Mouse (Mus musculus) stomach, embryonic 14.5 days (tissue): Measurements from ENCODE around the gene Prm1. TPM values are rescaled to one million over a fixed set of nuclear protein-coding genes. Genes with fewer than 3 reads are reported as not detected.

ENCODE experiments used
- ATAC-seq: fragments of 200-750 bp; cut with Nextera tagmentation; 2 replicates; pipeline ENCODE4 v1.8.0; 2017; ENCODE audit warnings: low read depth, moderate TSS enrichment; ENCODE audit not compliant: insufficient number of reproducible peaks, insufficient read depth, low FRiP score
- H3K27ac ChIP-seq: fragments of 300-500 bp; sonication (generic); 2 replicates; pipeline ENCODE4 v1.5.1; 2014; ENCODE audit warnings: mild to moderate bottlenecking, low read length, moderate library complexity, mixed read lengths
- H3K27me3 ChIP-seq: fragments of 300-500 bp; sonication (generic); 2 replicates; pipeline ENCODE4 v1.6.1; 2014; ENCODE audit warnings: low read length, control low read depth, mixed read lengths; ENCODE audit not compliant: control insufficient read depth, insufficient read depth
- H3K36me3 ChIP-seq: fragments of 300-500 bp; sonication (generic); 2 replicates; pipeline ENCODE4 v1.6.1; 2014; ENCODE audit warnings: mild to moderate bottlenecking, control low read depth, low read length, moderate library complexity, mixed read lengths; ENCODE audit not compliant: control insufficient read depth, insufficient read depth
- H3K4me1 ChIP-seq: fragments of 300-500 bp; sonication (generic); 2 replicates; pipeline ENCODE4 v1.6.1; 2014; ENCODE audit warnings: low read length, control low read depth, mixed read lengths; ENCODE audit not compliant: control insufficient read depth, insufficient read depth
- H3K4me2 ChIP-seq: fragments of 300-500 bp; sonication (generic); replicated peaks from 2 replicates; pipeline ENCODE4 v1.6.1; 2014; ENCODE audit warnings: low read depth, low read length, control low read depth
- H3K4me3 ChIP-seq: fragments of 300-500 bp; sonication (generic); 2 replicates; pipeline ENCODE4 v1.5.1; 2014; ENCODE audit warnings: low read depth, low read length, control low read depth
- H3K9ac ChIP-seq: fragments of 300-500 bp; sonication (generic); replicated peaks from 2 replicates; pipeline ENCODE4 v1.6.1; 2014; ENCODE audit warnings: low read depth, mild to moderate bottlenecking, control low read depth, low read length, moderate library complexity, mixed read lengths
- H3K9me3 ChIP-seq: fragments of 300-500 bp; sonication (generic); 2 replicates; pipeline ENCODE4 v1.6.1; 2016; ENCODE audit warnings: low read depth, low read length, control low read depth; ENCODE audit not compliant: control insufficient read depth
- WGBS: fragments of 180-500 bp; shearing (Covaris S2); extraction: QIAGEN DNeasy Blood & Tissue Kit; methylation state at CpG from one replicate; pipeline ENCODE4 v1.1.7; 2014; 5-methylcytosine and 5-hydroxymethylcytosine counted together
- polyA plus RNA-seq: library from polyadenylated mRNA; unstranded; fragments of >200 nt; fragmentation: Nextera tagmentation; extraction: Ambion mirVana; gene quantifications from 2 replicates; pipeline ENCODE4 v1.2.1, GENCODE M21; 2014

The Prm1 gene
- polyA plus RNA-seq, 1 experiment from 2014 or later = not detected

DNA sequence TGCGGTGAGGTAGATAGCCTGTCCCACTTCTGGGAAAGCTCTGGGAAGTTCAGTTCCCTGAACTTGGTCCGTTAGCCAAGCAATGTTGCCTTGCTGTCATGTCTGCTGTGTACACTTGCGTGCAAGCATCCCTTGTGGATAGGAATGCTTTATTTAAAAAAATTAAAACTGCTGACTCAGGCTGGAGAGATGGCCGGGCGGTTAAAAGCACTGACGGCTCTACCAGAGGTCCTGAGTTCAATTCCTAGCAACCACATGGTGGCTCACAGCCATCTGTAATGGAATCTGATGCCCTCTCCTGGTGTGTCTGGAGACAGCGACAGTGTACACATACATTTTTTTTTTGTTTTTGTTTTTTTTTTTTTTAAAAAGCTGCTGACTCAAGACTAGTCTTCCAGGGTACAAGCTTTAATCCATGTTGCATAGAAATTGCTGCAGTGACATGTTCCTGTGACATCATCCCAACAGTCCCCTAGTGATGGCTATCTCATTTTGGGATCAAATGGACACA is 18.0 kb downstream of the Prm1 start:
- peak overlapping the region; percentile 99; the same call in 1 of the 2 replicates for H3K27ac ChIP-seq

DNA sequence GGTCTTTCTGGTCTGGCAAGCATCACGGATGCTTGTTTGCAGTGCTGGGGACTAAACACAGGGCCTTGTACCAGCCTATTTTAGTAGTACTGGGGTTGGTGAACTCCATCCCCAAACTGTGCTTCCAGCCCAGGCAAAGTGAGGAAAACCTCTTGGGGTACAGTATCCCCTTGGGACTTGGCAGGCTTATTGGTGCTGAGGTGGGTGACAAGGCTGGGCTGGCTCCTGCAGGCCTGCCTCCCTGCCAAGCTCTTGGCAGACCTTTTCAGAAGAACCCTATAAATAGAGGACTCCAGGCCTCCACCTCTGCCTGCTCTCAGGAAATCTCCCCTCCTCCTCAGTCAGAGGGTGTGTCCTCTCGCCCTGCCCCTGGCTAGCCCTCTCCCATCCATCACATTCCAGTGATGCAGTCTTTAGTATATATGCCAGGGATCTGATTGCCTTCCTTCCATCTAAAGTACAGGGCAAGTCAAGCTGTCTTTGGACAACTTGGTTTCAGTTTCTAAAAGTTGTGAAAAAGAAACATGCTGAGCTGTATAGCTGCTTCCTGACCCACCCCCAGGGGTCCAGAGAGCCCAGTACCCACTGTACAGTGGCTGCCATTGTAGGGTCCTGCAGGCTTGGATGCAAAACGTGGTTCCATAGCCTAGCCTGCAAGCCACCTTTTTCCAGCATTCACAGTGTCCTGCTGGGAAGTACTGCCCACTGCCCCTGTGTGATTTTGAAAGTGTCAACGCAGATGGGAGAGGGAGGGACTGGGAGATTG is 18.7 kb downstream of the Prm1 start:
- H3K4me2 ChIP-seq = 0 out of 2 replicates have a peak overlapping the region, but pooled peaks have one; percentile 95
- ATAC-seq = no peak
- H3K9me3 ChIP-seq = no peaks in the 10 kb centered on the region
- H3K4me3 ChIP-seq = no peak overlapping the region
- H3K4me1 ChIP-seq = peaks cover 25% of the 10 kb centered on the region
- H3K9ac ChIP-seq = no peak overlapping the region
- H3K27me3 ChIP-seq = no peaks in the 10 kb centered on the region
- 0 out of 2 replicates have a peak, but pooled peaks cover 3% of the 10 kb centered on the region for H3K36me3 ChIP-seq
- WGBS = 50% methylated on average over 4 of the region's 4 CpGs
- H3K27ac ChIP-seq = peak overlapping the region; percentile 99; the same call in 1 of the 2 replicates

More for the DNA sequence above, 18.0 kb downstream of the Prm1 start:
- Histone ChIP-seq H3K36me3 (0 out of 2 replicates have a peak, but pooled peaks cover 3% of the 10 kb centered on the region), H3K4me1 (peaks cover 19% of the 10 kb centered on the region), H3K9me3 (no peaks in the 10 kb centered on the region), H3K9ac (no peak overlapping the region), H3K27me3 (no peaks in the 10 kb centered on the region), H3K4me3 (no peak overlapping the region), H3K4me2 (no peak overlapping the region)
- ATAC-seq = no peak
- WGBS = 75% methylated on average over 7 of the region's 7 CpGs

DNA sequence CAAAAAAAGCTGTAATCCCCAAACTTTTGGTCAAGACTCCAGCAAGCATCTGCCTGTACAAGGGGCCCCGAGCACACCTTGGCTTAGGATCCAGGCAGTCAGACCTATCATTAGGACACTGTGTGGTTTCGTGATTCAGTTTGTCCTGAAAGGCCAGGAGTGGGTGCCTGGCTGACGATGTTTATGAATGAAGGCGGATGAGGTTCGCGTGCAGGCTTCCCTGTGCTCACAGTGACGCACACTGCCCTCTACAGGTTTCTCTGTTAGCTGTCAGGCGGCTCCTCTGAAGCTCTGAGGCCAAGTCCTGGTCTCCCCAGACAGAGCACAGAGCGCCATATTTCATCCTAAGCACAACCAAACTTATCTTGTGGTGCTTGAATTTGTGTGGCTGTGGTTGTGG is 19.4 kb downstream of the Prm1 start:
- WGBS = 3% methylated on average over 9 of the region's 9 CpGs
- peak; percentile 24 for ATAC-seq
- Histone ChIP-seq H3K4me1 (peaks cover 32% of the 10 kb centered on the region), H3K9me3 (no peaks in the 10 kb centered on the region), H3K36me3 (0 out of 2 replicates have a peak, but pooled peaks cover 3% of the 10 kb centered on the region), H3K9ac (peak overlapping the region; percentile 77), H3K4me2 (peak overlapping the region; percentile 95), H3K27ac (peak overlapping the region; percentile 99), H3K27me3 (no peaks in the 10 kb centered on the region), H3K4me3 (peak overlapping the region; percentile 52)

DNA sequence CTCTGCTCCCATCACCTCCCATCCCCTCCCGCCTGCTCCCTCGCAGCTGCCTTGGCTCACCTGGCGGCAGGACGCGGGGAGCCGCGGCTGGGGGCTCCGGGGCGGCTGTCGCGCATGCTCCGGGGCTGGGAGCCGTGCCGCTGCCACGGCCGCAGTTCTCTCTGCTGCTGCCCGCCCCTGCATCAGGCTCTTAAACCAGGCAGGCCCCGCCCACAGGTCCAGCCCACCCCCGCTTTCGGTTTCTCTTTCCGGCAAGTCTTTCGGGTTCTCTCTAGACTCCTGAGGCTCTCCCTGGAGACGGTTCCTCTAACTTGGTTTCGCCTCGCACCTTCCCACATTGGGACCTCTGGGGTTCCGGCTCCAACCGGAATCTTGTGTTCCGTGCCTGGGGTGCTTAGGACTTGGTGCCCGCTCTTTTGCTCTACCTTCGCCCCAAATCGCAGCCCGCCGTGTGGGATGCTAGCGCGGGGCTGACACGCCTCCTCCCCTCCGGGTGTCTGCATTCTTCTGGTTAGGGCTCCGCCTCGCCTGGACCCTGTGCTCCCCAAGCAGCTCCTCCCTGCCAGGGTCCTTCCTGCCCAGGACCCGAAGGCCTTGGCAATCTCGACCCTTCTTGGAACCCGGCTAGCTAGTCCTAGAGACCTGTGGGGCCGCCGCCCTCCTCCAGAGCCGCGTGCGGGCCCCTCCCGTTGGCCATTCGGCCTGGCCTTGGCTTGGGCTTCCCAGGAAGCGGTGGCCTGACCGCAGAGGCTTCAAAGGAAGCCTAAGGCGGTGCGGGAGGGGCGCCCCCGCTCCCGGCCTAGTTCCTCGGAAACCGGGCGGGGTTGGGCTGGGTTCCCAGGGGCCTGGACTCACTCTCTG is 20.0 kb downstream of the Prm1 start, which contains the start of gene Socs1:
Socs1 (minus strand) TSS at position 166 of the 861 bp plus-strand sequence.
- Histone ChIP-seq H3K27ac (peak within 1 kb of the TSS; percentile 99), H3K4me2 (peak within 1 kb of the TSS; percentile 95), H3K4me1 (peaks cover 37% of the 10 kb centered on the region), H3K9me3 (no peaks in the 10 kb centered on the region), H3K9ac (peak within 1 kb of the TSS; percentile 77), H3K27me3 (no peaks in the 10 kb centered on the region), H3K36me3 (0 out of 2 replicates have a peak, but pooled peaks cover 3% of the 10 kb centered on the region), H3K4me3 (peak within 1 kb of the TSS; percentile 52)
- under 1% methylated on average over 58 of the region's 59 CpGs for WGBS
- peak; percentile 83 for ATAC-seq

DNA sequence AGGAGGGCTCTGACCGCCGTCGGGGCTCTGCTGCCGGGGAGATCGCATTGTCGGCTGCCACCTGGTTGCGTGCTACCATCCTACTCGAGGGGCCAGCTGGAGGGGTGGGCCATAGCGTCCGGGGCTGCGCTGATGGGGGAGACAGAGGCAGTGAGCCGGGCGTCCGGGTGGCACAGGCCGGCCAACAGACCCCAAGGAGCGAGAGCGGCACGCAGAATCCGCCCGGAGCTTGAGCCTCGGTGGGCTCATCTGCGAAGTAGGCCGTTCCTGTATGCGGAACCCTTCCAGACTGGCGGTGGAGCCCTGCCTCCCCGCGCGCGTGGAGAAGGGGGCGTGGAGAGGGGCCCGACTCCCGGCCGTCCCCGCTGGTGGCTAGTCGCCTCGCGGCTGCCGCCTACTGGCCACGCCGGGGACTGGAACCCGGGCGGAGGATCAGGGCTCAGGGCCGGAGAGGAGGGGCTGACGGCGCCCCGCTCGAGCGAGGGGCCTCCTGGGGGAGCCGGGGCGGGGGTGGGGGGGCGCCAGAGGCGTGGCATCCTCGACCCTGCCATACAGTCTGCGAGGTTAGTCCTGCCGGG is 20.8 kb downstream of the Prm1 start:
- 0 out of 2 replicates have a peak, but pooled peaks cover 3% of the 10 kb centered on the region for H3K36me3 ChIP-seq
- no peaks in the 10 kb centered on the region for H3K9me3 ChIP-seq
- peak overlapping the region; percentile 52 for H3K4me3 ChIP-seq
- H3K9ac ChIP-seq = peak overlapping the region; percentile 77
- H3K27ac ChIP-seq = peak overlapping the region; percentile 99
- ATAC-seq = peak; percentile 72
- H3K27me3 ChIP-seq = no peaks in the 10 kb centered on the region
- WGBS = under 1% methylated on average over 49 of the region's 55 CpGs
- H3K4me1 ChIP-seq = peaks cover 41% of the 10 kb centered on the region
- peak overlapping the region; percentile 95 for H3K4me2 ChIP-seq

DNA sequence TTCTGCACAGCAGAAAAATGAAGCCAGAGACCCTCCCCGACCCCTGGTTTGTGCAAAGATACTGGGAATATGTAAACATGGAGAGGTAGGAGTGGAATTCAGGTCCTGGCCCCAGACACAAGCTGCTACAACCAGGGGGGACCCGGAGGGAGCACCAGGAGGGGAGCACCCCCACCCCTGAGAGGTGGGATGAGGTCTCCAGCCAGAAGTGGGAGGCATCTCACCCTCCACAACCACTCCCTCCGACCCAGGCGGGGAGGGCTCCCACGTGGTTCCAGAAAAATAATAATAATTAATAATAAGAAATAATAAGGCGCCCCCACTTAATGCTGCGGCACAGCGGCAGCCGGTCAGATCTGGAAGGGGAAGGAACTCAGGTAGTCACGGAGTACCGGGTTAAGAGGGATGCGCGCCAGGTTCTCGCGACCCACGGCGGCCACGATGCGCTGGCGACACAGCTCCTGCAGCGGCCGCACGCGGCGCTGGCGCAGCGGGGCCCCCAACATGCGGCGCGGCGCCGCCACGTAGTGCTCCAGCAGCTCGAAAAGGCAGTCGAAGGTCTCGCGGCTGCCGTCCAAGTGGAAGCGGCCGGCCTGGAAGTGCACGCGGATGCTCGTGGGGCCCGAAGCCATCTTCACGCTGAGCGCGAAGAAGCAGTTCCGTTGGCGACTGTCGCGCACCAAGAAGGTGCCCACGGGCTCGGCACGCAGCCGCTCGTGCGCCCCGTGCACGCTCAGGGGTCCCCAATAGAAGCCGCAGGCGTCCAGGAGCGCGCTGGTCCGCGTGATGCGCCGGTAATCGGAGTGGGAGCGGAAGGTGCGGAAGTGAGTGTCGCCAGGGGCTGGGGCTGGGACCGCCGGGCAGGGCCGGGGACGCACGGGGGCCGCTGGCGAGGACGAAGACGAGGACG is 21.5 kb downstream of the Prm1 start:
- H3K4me1 ChIP-seq = peaks cover 41% of the 10 kb centered on the region

DNA sequence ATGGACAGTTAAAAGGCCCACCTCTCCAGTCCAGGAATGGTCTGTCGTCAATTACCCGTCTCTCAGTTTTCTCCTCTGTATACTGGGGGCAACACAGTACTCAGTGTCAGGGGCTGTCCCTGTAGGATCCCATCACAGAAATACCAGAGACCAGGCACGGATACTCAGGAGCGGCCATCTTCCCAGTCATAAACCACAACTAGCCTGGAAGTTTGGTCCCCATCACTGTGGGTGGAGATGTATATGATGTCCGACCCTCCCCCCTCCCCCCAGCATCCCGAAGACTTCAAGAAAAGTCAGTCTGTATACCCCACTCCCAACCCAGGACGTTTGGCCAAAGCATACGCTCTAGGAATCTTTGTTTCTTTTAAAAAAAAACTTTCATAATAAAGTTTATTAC is 22.2 kb downstream of the Prm1 start:
- H3K27me3 ChIP-seq = no peaks in the 10 kb centered on the region
- 0 out of 2 replicates have a peak, but pooled peaks cover 3% of the 10 kb centered on the region for H3K36me3 ChIP-seq
- H3K9ac ChIP-seq = peak overlapping the region; percentile 77; the same call in 1 of the 2 replicates
- H3K9me3 ChIP-seq = no peaks in the 10 kb centered on the region
- WGBS = 34% methylated on average over 8 of the region's 8 CpGs
- H3K4me3 ChIP-seq = peak overlapping the region; percentile 52
- no peak for ATAC-seq
- H3K4me1 ChIP-seq = peaks cover 41% of the 10 kb centered on the region
- peak overlapping the region; percentile 95 for H3K4me2 ChIP-seq
- H3K27ac ChIP-seq = no peak overlapping the region; the same call in 1 of the 2 replicates

More for the DNA sequence above, 21.5 kb downstream of the Prm1 start:
- no peaks in the 10 kb centered on the region for H3K9me3 ChIP-seq
- 0 out of 2 replicates have a peak, but pooled peaks have one; percentile 0 for ATAC-seq
- WGBS = under 1% methylated on average over 81 of the region's 81 CpGs
- 0 out of 2 replicates have a peak, but pooled peaks cover 3% of the 10 kb centered on the region for H3K36me3 ChIP-seq
- peak overlapping the region; percentile 77 for H3K9ac ChIP-seq
- H3K4me2 ChIP-seq = peak overlapping the region; percentile 95
- peak overlapping the region; percentile 99 for H3K27ac ChIP-seq
- no peaks in the 10 kb centered on the region for H3K27me3 ChIP-seq
- H3K4me3 ChIP-seq = peak overlapping the region; percentile 52
